Mouse (Mus musculus): ENCODE results near the gene Aif1l. TPM values are rescaled to one million over a fixed set of nuclear protein-coding genes. Genes with fewer than 3 reads are reported as not detected.

The Aif1l gene
- polyA plus RNA-seq, 1 experiment: 4.1 TPM

DNA sequence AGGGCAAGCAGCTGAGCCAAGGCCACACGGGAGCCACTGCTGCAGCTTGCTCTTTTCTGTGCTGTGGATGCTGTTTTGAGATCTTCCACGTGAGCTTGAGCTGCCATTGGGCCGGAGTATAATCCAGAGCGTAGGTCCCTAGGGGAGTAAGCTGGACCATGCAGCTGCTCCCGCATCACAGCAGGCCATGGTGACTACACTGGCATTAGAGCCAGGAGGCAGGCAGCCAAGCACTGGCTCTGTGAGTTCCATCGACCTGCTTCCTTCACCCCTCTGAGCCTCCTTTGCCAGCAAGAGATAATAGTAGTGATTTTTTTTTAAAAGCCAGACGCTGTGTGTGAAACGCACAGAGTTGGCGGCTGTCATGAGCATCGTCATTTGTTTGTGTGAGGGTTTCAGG is 2.3 kb downstream of the Aif1l start:
- DNase-seq (ENCODE audit: low spot score): no peak

GRCm38 (mm10) chr2:31952725-31953124 is 2.8 kb downstream of the Aif1l start:
- DNase-seq (ENCODE audit: low spot score): no peak

GRCm38 (mm10) chr2:31953687-31954086 is 3.7 kb downstream of the Aif1l start:
- DNase-seq (ENCODE audit: low spot score): no peak

DNA sequence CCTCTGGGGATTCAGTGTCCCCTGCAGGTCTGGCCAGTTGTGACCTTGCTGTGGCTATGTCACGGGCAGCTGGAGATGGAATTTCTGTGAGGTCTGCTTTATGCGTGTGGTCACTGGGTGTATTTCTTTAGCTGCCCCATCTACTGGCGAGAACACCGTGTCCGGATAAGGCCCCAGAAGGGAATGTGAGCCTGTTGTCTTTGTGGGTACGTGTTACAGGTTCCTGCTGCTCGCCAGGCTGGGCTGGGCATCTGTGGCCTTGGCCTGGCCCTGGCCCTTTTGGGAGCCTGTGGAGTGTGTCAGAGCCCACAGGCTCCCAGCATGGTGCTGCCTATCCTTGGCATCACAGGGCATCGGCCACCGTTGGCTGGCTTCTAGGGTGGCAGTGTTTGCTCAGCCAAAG is 4.8 kb downstream of the Aif1l start:
- no peak for DNase-seq (ENCODE audit: low spot score)

DNA sequence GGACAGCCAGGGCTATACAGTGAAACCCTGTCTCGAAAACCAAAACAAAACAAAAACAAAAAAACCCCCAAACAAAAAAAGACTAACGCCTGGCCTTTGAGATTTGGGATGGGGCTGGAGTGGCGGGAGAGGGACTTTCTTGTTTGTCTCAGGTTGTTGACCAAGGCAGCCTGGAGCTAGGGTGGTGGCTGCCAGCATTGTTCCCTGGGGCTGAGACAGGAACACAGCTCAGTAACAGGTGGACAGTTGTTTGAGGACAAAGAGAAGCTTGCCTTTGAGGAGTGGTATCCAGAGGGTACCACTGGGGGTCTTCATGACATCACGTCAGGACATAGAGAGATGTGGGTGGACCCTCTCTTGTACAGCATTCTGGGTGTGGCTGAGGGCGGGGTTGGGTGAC is 5.7 kb downstream of the Aif1l start:
- DNase-seq (ENCODE audit: low spot score): no peak

DNA sequence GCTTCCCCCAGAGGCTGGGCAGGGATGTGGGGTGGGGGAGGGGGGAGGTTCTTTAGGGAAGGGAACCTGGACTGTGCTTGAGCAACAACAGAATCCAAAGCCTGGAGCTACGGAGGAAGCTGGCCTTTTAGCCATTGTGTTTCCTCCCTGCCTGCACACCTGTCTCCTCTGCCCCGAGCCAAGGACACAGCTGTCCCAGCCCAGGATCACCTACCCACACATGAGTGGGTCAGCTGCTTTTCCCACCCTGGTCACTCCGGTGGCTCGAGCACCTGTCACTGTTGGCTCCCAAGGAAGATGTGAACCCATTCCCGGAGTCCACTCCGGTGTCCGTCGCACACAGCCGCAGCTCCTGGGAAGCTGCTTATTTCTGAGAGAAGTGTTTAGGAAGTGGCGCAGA is 7.3 kb downstream of the Aif1l start:
- DNase-seq (ENCODE audit: low spot score): no peak

- no peak for DNase-seq (ENCODE audit: low spot score)
Observed at GRCm38 (mm10) chr2:31960986-31961385, 11.0 kb downstream of the Aif1l start.

DNA sequence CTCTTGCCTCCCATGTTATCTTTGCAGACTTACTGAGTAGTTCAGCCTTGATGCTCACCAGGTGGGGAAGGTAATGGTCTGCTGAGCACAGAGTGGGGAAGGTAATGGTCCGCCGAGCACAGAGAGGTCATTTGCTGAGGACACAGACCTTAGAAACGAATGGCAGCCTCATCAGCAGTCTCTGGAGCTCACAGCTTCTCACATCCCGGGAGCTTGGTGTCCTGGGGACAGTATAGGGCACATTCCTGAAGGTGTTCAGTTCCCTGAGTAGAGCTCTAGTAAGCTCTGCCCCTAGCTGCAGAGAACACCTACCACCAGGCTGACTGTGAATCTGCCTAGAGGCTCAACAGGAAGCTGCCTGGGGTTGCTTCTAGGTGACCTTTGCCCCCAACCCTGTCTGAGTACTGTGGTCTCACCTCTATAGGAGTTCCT is 11.9 kb downstream of the Aif1l start:
- no peak for DNase-seq (ENCODE audit: low spot score)

DNA sequence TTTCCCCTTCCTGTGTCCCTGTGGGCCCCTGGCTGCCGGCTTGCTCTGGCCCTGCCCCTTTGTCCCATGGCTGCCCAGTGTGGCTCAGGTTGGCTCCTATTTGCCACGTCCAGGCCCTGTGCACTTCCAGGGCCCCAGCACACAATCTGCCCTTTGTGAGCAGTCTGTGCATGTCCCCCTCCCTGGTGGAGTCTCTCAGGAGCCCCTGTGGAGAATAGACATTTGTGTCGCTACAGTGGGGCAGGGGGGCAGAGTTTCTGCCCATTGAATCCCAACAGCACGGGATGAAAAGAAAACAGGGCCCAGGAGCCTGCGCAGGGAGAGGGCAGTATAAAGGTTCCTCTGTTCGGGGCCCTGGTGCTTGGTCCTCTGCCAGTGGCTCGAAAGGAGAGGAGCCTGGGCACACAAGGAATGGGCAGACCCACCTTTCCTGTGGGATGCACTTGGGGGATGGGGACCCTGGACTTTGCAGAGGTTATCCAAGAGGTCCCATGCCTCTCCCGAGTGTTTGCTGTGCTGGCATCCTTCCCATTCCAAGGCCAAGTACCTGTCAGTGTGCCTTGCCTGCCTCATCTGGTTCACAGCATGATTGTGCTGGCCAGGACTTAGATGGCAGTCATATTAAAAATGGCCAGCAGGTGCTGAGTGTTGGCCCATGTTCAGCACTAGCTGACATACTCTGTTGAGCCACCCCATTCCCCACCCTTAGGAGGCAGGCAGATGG is 12.7 kb downstream of the Aif1l start:
- DNase-seq (ENCODE audit: low spot score): no peak

DNA sequence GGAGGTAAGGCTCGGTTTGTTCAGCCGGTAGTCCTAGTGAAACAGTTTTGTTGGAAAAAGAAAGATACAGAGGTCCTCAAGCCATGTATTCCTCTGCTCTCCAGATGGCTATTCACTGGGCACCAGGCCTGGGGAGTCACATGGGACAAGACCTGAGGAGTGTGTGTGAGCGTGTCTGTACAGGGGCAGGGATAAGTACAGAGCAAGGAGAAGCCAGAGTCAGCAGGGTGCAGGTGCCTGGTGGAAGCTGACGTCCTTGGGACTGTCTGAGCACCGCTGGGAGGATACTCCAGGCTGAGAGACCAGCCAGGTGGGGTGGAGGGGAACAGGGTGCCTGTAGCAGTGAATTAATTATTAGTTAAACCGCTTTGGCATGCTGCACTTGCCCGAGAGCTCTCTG is 13.6 kb downstream of the Aif1l start:
- DNase-seq (ENCODE audit: low spot score): no peak

DNA sequence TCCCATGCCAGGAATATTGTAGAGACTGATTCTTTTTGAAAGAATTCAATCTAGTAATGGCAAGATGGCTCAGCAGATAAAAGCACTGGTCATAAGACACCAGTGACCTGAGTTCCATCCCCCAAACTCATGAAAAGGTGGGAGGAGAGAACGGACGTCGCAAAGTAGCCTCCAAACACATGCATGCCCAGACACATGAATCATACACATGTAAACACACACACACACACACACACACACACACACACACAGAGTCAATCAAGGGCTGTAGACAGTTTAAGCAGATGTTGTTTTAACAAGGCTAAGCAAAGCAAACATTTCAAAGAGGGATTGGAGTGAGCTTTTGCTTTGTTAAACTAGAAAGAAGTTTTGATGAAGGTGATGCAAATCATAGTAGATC is 14.3 kb downstream of the Aif1l start:
- DNase-seq (ENCODE audit: low spot score): no peak

DNA sequence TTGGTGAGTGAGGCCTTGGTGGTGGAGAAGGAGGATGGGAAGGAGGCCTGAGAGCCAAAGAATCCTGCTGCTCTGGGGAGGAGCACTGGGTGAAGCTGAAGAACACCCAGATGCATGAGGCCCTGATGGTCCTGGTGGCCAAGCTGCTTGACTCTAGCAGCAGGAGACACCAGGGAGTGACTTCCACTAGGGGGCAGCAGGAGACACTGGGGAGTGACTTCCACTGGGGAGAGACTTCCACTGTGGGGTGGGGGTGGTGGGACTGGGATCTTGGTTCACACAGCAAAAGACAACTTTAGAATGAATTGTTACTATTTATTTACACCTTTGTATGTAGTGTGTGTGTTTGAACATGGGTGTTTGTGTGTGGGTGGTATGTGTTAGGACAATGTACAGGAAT is 15.2 kb downstream of the Aif1l start:
- no peak for DNase-seq (ENCODE audit: low spot score)

DNA sequence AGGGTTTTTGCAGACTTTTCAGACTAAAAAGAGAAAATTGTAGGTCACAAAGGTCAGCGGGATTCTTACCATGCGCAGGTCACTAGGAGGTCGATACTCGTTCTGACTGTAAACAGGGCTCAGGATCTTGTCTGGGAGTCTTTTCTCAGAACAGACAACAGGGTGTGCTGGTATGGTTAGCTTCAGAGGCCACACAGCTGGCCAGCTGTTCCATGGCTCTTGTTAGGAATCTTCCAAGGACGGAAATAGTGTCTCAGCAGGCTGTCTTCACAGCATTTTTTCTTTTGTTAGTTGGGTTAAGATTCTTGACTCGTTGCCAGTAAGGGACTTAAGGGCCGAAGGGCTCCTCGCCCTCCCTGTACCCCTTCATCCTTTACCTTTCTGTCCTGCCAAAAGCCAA is 16.9 kb downstream of the Aif1l start:
- DNase-seq (ENCODE audit: low spot score): no peak

DNA sequence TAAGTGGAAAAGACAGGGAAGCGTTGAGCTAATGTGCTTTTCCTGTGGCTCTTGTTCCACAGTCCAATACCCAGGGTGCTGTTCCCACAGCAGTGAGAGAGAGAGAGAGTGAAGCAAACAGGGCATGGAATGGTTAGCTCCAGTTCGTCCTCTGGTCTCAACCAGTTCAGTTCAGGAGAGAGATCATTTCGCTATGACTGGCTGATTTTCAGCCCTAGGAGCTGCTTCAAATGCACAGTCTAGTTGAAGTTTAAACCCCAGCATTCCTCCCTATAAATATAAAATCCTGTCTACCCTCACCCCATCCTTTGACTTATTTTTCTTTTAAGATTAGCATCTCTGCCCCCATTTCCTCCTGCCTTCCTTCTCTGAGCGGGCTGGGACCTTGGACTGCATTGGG is 22.6 kb downstream of the Aif1l start:
- DNase-seq (ENCODE audit: low spot score): no peak

DNA sequence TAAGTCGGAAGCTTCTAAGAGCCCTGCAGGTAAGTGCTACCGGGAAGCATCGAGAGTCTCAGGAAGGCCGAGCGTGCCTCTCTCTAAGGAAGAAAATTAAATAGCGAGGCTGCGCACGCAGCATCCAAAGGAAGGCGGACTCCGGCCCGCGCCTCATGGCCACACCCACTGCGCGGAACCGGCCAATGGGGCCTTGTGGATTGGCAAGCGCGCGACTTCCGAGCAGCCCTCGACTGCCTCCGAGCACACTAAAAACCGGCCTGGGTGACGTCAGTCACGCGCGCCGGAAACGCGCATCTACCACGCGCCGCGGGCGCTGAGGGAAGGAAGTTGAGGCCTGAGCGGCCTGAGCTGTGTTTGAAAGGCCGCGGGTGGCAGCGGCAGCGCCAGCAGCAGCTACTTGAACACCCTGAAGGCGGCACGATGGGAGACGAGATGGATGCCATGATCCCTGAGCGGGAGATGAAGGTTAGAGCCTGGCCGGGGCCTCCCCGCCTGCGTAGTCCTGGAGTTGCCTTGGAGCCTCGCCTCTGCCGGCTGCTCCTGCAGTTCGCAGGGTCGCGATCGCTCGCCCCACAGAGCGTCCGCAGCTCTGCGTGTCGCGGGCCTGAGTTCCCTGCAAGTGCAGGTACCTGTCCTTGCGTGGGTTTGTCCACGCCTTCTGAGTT is 24.3 kb downstream of the Aif1l start, which contains the start of gene Nup214:
TSS of gene Nup214 (plus strand) at position 296 of the 668 bp plus-strand sequence.
- DNase-seq (ENCODE audit: low spot score): peak; percentile 99

DNA sequence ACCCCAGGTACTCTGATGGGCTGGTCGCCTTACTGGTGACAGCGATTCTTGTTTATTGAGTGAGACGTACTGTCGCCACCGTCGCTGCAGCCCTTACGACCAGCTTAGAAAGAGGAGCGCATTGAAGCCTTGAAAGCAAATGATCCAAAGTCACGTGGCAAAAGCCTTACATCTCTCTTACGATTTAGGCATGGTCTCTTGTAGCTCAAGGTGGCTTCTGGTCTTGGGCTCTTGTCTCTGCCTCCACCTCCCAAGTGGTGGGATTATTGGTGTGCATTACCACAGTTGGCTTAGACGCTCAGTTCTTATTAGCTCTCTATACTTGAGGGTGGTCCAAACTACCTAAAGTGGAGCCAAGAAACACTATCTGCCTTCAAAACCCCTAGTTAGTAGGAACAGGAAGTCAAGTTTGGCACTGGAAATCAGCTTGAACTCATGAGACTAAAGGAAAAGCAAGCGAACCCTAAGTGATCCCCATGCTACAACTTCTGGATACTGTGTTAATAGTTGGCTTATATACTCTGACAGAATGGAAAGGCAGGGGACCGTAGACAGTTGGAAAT is 25.0 kb downstream of the Aif1l start:
- DNase-seq (ENCODE audit: low spot score): no peak

- DNase-seq (ENCODE audit: low spot score): no peak
Observed at GRCm38 (mm10) chr2:31987774-31988173, 37.8 kb downstream of the Aif1l start.

- DNase-seq (ENCODE audit: low spot score): no peak
Observed at GRCm38 (mm10) chr2:31990961-31991360, 41.0 kb downstream of the Aif1l start.

GRCm38 (mm10) chr2:31994896-31995295 is 45.0 kb downstream of the Aif1l start:
- DNase-seq (ENCODE audit: low spot score): no peak

GRCm38 (mm10) chr2:31996060-31996459 is 46.1 kb downstream of the Aif1l start:
- DNase-seq (ENCODE audit: low spot score): no peak

DNA sequence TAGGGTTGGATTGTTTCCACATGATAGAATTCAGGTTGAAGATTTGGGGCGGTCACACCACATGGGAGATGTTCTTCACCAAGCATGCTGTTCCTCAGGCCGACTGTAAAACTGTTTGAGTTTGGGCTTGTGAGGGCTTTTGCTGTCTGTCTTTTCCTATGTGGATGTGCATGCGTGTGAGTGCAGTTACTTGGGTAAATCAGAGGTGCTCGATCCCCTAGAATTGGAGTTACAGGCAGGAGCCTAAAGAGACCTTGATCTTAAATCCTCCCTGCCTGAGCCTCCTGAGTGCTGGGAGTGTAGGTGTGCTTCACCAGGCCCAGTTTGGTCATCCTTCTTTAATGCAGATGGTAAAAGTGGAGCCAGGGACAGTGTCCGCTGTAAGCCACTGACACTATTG is 47.6 kb downstream of the Aif1l start:
- no peak for DNase-seq (ENCODE audit: low spot score)

- no peak for DNase-seq (ENCODE audit: low spot score)
Observed at GRCm38 (mm10) chr2:31998443-31998842, 48.5 kb downstream of the Aif1l start.

DNA sequence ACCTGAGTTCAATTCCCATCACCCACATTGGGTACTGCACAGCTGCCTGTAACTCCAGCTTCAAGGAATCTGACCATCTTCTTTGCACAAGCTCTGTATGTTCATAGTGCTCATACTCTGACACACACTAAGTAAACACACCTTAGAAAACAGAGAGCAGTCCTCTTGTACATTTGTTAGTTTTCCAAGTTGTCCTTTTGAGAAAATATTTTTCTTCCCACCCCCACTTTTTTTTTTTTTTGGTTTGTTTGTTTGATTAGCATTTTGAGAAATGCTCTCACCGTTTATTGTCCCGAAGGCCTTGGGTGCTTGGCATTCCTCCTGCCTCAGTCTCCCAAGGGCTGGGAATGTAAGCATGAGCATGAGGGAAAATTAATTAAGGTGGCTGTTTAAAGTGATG is 58.4 kb downstream of the Aif1l start:
- no peak for DNase-seq (ENCODE audit: low spot score)

Measured in urinary bladder, adult 2 months (tissue).